Mouse (Mus musculus): ENCODE results near the gene Bmp10. TPM values are rescaled to one million over a fixed set of nuclear protein-coding genes. Genes with fewer than 3 reads are reported as not detected.

Gene Bmp10
- polyA plus RNA-seq, 1 experiment from 2014 or later = not detected

- Histone ChIP-seq H3K9ac (ENCODE audit: low read depth, low read length) (no peak overlapping the region), H3K4me3 (ENCODE audit: low read depth, low read length) (no peak overlapping the region), H3K4me1 (replicated peaks; ENCODE audit: control insufficient read depth, insufficient read depth, low read length) (no peaks in the 10 kb centered on the region; the same call in 1 of the 2 replicates), H3K27ac (ENCODE audit: low read depth, low read length) (no peak overlapping the region), H3K27me3 (replicated peaks; ENCODE audit: control insufficient read depth, insufficient read depth, low read length) (no peaks in the 10 kb centered on the region), H3K4me2 (replicated peaks; ENCODE audit: low read depth) (no peak overlapping the region), H3K36me3 (ENCODE audit: control insufficient read depth, insufficient read depth) (no peaks in the 10 kb centered on the region), H3K9me3 (ENCODE audit: control insufficient read depth) (no peaks in the 10 kb centered on the region)
- ATAC-seq = no peak
- 17% methylated on average over 5 of the region's 5 CpGs for WGBS
- no peak for TF ChIP-seq CTCF (IDR thresholded peaks at IDR 0.05; ENCODE audit: low read depth)
Measured at GRCm38 (mm10) chr6:87389455-87389989, 39.3 kb upstream of the Bmp10 start.

- no peak overlapping the region for H3K4me3 ChIP-seq (ENCODE audit: low read depth, low read length)
- TF ChIP-seq CTCF (IDR thresholded peaks at IDR 0.05; ENCODE audit: low read depth) = no peak
- no peaks in the 10 kb centered on the region for H3K36me3 ChIP-seq (ENCODE audit: control insufficient read depth, insufficient read depth)
- H3K4me2 ChIP-seq (replicated peaks; ENCODE audit: low read depth) = 0 out of 2 replicates have a peak overlapping the region, but pooled peaks have one; percentile 27
- WGBS = 36% methylated on average over 8 of the region's 8 CpGs
- H3K9ac ChIP-seq (ENCODE audit: low read depth, low read length) = no peak overlapping the region
- H3K27ac ChIP-seq (ENCODE audit: low read depth, low read length) = no peak overlapping the region
- no peaks in the 10 kb centered on the region for H3K27me3 ChIP-seq (replicated peaks; ENCODE audit: control insufficient read depth, insufficient read depth, low read length)
- H3K9me3 ChIP-seq (ENCODE audit: control insufficient read depth) = no peaks in the 10 kb centered on the region
- H3K4me1 ChIP-seq (replicated peaks; ENCODE audit: control insufficient read depth, insufficient read depth, low read length) = no peaks in the 10 kb centered on the region; the same call in 1 of the 2 replicates
- ATAC-seq = peak; percentile 96
Measured at GRCm38 (mm10) chr6:87393466-87394205, 35.2 kb upstream of the Bmp10 start.

- ATAC-seq = no peak
- H3K27me3 ChIP-seq (replicated peaks; ENCODE audit: control insufficient read depth, insufficient read depth, low read length) = no peaks in the 10 kb centered on the region
- H3K9ac ChIP-seq (ENCODE audit: low read depth, low read length) = no peak overlapping the region
- 83% methylated on average over 9 of the region's 9 CpGs for WGBS
- H3K36me3 ChIP-seq (ENCODE audit: control insufficient read depth, insufficient read depth) = no peaks in the 10 kb centered on the region
- no peak overlapping the region for H3K4me2 ChIP-seq (replicated peaks; ENCODE audit: low read depth)
- no peak for TF ChIP-seq CTCF (IDR thresholded peaks at IDR 0.05; ENCODE audit: low read depth)
- no peak overlapping the region for H3K27ac ChIP-seq (ENCODE audit: low read depth, low read length)
- H3K9me3 ChIP-seq (ENCODE audit: control insufficient read depth) = no peaks in the 10 kb centered on the region
- H3K4me1 ChIP-seq (replicated peaks; ENCODE audit: control insufficient read depth, insufficient read depth, low read length) = no peaks in the 10 kb centered on the region; the same call in 1 of the 2 replicates
- H3K4me3 ChIP-seq (ENCODE audit: low read depth, low read length) = no peak overlapping the region
Measured at GRCm38 (mm10) chr6:87394783-87395182, 34.0 kb upstream of the Bmp10 start.

DNA sequence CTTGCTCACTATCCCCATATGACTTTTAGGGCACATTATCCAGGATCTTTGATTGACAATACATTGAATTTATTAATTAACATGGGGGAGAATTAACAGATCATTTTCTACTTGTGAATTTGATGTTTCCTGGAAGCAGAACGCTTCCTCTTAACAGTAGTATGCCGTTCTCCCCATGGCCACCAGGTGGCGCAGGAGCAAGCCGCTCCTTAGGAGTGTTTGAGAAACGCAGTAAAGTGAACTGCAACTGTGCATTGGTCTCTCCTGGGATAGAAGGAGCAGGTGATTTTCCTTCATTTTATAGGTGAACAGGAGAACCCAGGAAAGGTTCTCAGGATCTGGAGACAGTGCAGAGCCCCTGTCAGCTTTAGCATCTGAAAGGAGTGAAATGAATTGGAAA is 29.7 kb upstream of the Bmp10 start:
- H3K9me3 ChIP-seq (ENCODE audit: control insufficient read depth) = no peaks in the 10 kb centered on the region
- no peaks in the 10 kb centered on the region for H3K27me3 ChIP-seq (replicated peaks; ENCODE audit: control insufficient read depth, insufficient read depth, low read length)
- H3K36me3 ChIP-seq (ENCODE audit: control insufficient read depth, insufficient read depth) = no peaks in the 10 kb centered on the region
- peak; percentile 95 for TF ChIP-seq CTCF (IDR thresholded peaks at IDR 0.05; ENCODE audit: low read depth)
- ATAC-seq = 0 out of 2 replicates have a peak, but pooled peaks have one; percentile 25
- no peak overlapping the region for H3K4me3 ChIP-seq (ENCODE audit: low read depth, low read length)
- no peak overlapping the region for H3K27ac ChIP-seq (ENCODE audit: low read depth, low read length)
- H3K4me2 ChIP-seq (replicated peaks; ENCODE audit: low read depth) = no peak overlapping the region
- no peak overlapping the region for H3K9ac ChIP-seq (ENCODE audit: low read depth, low read length)
- WGBS = 3% methylated on average over 5 of the region's 5 CpGs
- no peaks in the 10 kb centered on the region for H3K4me1 ChIP-seq (replicated peaks; ENCODE audit: control insufficient read depth, insufficient read depth, low read length)

DNA sequence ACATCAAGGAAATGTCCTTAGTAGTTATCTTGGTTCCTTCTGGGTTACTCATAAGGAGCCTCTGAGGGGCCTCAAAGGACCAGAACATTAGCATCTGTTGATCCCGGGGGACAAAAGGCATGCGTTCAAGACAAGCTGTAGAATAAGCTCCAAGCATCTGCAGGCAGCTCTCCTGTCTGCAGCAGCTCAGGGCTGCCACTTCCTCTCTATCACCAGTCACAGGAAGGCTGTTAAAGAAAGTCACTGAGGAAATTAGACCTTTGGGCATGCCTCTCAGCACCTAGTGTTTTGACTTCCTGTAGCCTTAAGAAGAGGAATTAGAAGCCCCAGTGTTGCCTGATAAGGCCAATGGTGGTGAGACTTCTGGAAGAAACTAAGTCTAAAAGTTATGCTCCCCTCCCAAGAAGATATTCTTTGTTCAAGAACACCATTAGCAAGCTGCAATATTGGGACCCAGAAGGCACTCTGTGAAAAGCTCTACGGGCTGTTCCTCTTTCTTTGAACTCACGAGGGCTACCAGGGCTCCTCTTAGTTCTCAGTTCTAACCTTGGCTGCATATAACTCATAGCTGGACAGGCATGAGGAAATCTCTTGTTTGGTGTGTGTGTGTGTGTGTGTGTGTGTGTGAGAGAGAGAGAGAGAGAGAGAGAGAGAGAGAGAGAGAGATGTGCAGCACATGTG is 28.8 kb upstream of the Bmp10 start:
- H3K4me1 ChIP-seq (replicated peaks; ENCODE audit: control insufficient read depth, insufficient read depth, low read length) = no peaks in the 10 kb centered on the region
- TF ChIP-seq CTCF (IDR thresholded peaks at IDR 0.05; ENCODE audit: low read depth) = no peak
- no peak overlapping the region for H3K4me3 ChIP-seq (ENCODE audit: low read depth, low read length)
- no peak overlapping the region for H3K4me2 ChIP-seq (replicated peaks; ENCODE audit: low read depth)
- no peak overlapping the region for H3K27ac ChIP-seq (ENCODE audit: low read depth, low read length)
- no peak for ATAC-seq
- H3K9ac ChIP-seq (ENCODE audit: low read depth, low read length) = no peak overlapping the region
- no peaks in the 10 kb centered on the region for H3K9me3 ChIP-seq (ENCODE audit: control insufficient read depth)
- WGBS = 62% methylated on average over 4 of the region's 4 CpGs
- H3K36me3 ChIP-seq (ENCODE audit: control insufficient read depth, insufficient read depth) = no peaks in the 10 kb centered on the region
- H3K27me3 ChIP-seq (replicated peaks; ENCODE audit: control insufficient read depth, insufficient read depth, low read length) = no peaks in the 10 kb centered on the region

GRCm38 (mm10) chr6:87401456-87401855 is 27.3 kb upstream of the Bmp10 start:
- no peak for TF ChIP-seq CTCF (IDR thresholded peaks at IDR 0.05; ENCODE audit: low read depth)
- no peaks in the 10 kb centered on the region for H3K36me3 ChIP-seq (ENCODE audit: control insufficient read depth, insufficient read depth)
- H3K4me2 ChIP-seq (replicated peaks; ENCODE audit: low read depth) = no peak overlapping the region
- no peak overlapping the region for H3K4me3 ChIP-seq (ENCODE audit: low read depth, low read length)
- H3K9ac ChIP-seq (ENCODE audit: low read depth, low read length) = no peak overlapping the region
- 36% methylated on average over 6 of the region's 6 CpGs for WGBS
- H3K27me3 ChIP-seq (replicated peaks; ENCODE audit: control insufficient read depth, insufficient read depth, low read length) = no peaks in the 10 kb centered on the region
- ATAC-seq = no peak
- H3K4me1 ChIP-seq (replicated peaks; ENCODE audit: control insufficient read depth, insufficient read depth, low read length) = no peaks in the 10 kb centered on the region
- H3K27ac ChIP-seq (ENCODE audit: low read depth, low read length) = no peak overlapping the region
- no peaks in the 10 kb centered on the region for H3K9me3 ChIP-seq (ENCODE audit: control insufficient read depth)

Measured in intestine, postnatal 0 days (tissue).